In genomic region chr17:67125596-67125995, GRCm38 (mm10) we compare ENCODE assay signal across 26 mouse cellular contexts.
DNase-seq lines count a peak whose midpoint lies in the region; ATAC-seq and TF ChIP-seq lines count a peak whose summit lies in the region.
"Had no signal": no experiment of that assay in that cellular context is flagged by ENCODE, and none has a peak within 500 bp of the region (broad histone marks: within the 10 kb centered on the region; RNA-seq: fewer than 3 reads in every experiment).

No protein-coding gene starts in this region.

- no peak overlapping the region for H3K4me3 ChIP-seq in heart, embryonic 12.5 days
- H3K4me3 ChIP-seq: gastrocnemius, adult 2 months; heart, adult 2 months; heart, embryonic 10.5 days; hindbrain, embryonic 10.5 days; hindbrain, embryonic 13.5 days had no signal

- H3K36me3 ChIP-seq in heart, embryonic 12.5 days, result no peaks in the 10 kb centered on the region
- H3K36me3 ChIP-seq: heart, embryonic 10.5 days; hindbrain, embryonic 10.5 days; hindbrain, embryonic 13.5 days had no signal

- H3K4me2 ChIP-seq in heart, embryonic 12.5 days, result no peak overlapping the region
- H3K4me2 ChIP-seq: hindbrain, embryonic 13.5 days had no signal

- no peak overlapping the region for H3K9ac ChIP-seq in heart, embryonic 12.5 days
- H3K9ac ChIP-seq: forebrain, postnatal 0 days; hindbrain, embryonic 13.5 days had no signal

- no peaks in the 10 kb centered on the region for H3K27me3 ChIP-seq in heart, embryonic 12.5 days (replicated peaks)
- H3K27me3 ChIP-seq in Patski, result no peaks in the 10 kb centered on the region
- H3K27me3 ChIP-seq: hindbrain, embryonic 13.5 days had no signal

- no peak for TF ChIP-seq CTCF in Patski (IDR thresholded peaks at IDR 0.05)

- peak; percentile 68 for DNase-seq in heart, adult 11 months
- no peak for DNase-seq in Patski (ENCODE audit: low read depth, low spot score)
- DNase-seq in natural killer cell, adult 2 months (ENCODE audit: low spot score in 2 of 2), result no peak
- no peak for DNase-seq in adrenal gland, adult 2 months
- DNase-seq in gastrocnemius, postnatal 10 days, result no peak
- no peak for DNase-seq in urinary bladder, postnatal 14 days (ENCODE audit: low spot score)
- DNase-seq: adrenal gland, postnatal 10 days; adrenal gland, postnatal 36 days; cerebellum, adult 2 months; cerebellum, postnatal 10 days; cerebellum, postnatal 36 days; forebrain, postnatal 0 days; gastrocnemius, adult 2 months; gastrocnemius, postnatal 25 days; heart, adult 2 months; kidney, adult 18-20 months had no signal

- H3K27ac ChIP-seq in heart, embryonic 12.5 days (ENCODE audit: poor library complexity, severe bottlenecking), result no peak overlapping the region
- H3K27ac ChIP-seq: heart, adult 2 months; heart, embryonic 10.5 days; hindbrain, embryonic 10.5 days; hindbrain, embryonic 13.5 days; hindbrain, postnatal 0 days had no signal

- POLR2A ChIA-PET in Patski (lab: Charles Lee), result interaction anchor here (0.6 kb wide), 1 partner anchor 980 kb away, joined by 5 read pairs; no protein-coding TSS in a partner anchor

- 0 out of 2 replicates have a peak, but pooled peaks cover 3% of the 10 kb centered on the region for H3K4me1 ChIP-seq in heart, embryonic 12.5 days (replicated peaks)

- CTCF ChIA-PET in Patski (lab: Charles Lee), result interaction anchor here (0.9 kb wide), 1 partner anchor 15 kb away, joined by 5 read pairs; no protein-coding TSS in a partner anchor

- H3K9me3 ChIP-seq in heart, embryonic 12.5 days (replicated peaks), result no peaks in the 10 kb centered on the region
- H3K9me3 ChIP-seq: heart, embryonic 10.5 days; hindbrain, embryonic 10.5 days; hindbrain, embryonic 13.5 days had no signal

- no peak for ATAC-seq in heart, embryonic 12.5 days (ENCODE audit: insufficient number of reproducible peaks, low FRiP score)
- ATAC-seq in Patski, result peak; percentile 55
- ATAC-seq in hematopoietic stem cell, adult 5-6 weeks (replicated peaks in 1 of 2; ENCODE audit: insufficient read depth in 1 of 2, low FRiP score in 2 of 2, low TSS enrichment in 1 of 2, low read depth in 1 of 2, poor library complexity in 2 of 2, severe bottlenecking in 2 of 2), result peak; percentile 52 to 77; a peak in 3 of 4 replicates
- ATAC-seq: activated CD4-positive, CD25-positive, alpha-beta regulatory T cell, adult 4 months; forebrain, embryonic 14.5 days; forebrain, postnatal 0 days; hindbrain, postnatal 0 days; inflammation-experienced regulatory T-cells, adult 6 months; intestine, embryonic 16.5 days had no signal

- 55% methylated on average over 4 of the region's 4 CpGs for WGBS in heart, embryonic 12.5 days

- in situ Hi-C loops in Patski (cut with MboI; ENCODE audit: low pct_unique_long_range_greater_than_20kb), result no loop called here
